Mouse (Mus musculus): ENCODE results near the gene Akna. TPM values are rescaled to one million over a fixed set of nuclear protein-coding genes. Genes with fewer than 3 reads are reported as not detected.
"Not testable (repeated sequence)": the region's sequence is repeated elsewhere in the genome, so short reads cannot be mapped to it uniquely, and the experiment has no call there.

Akna gene
- total RNA-seq, 1 experiment, result 2.7 TPM

DNA sequence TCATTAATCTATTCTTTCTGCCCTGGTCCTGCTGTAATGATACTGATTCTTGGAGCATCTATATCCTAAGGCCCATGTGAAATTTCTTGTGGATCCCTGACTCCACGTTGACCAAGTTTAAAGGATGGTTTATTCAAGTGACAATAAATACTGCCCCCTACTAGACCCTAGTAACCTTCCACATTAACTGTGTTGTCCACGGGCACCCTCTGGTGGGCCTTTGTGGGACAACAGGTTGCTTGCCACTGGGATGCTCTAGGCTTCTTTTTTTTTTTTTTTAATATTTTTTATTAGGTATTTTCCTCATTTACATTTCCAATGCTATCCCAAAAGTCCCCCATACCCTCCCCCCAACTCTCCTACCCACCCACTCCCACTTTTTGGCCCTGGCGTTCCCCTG lies 83.6 kb downstream of the Akna start:
- not testable (repeated sequence) for H3K4me1 ChIP-seq (ENCODE audit: control insufficient read depth in 2 of 2, insufficient read depth in 2 of 2, low read length in 2 of 2, poor library complexity in 1 of 2); H3K27ac ChIP-seq (ENCODE audit: insufficient read depth, low read depth, low read length, poor library complexity, severe bottlenecking); H3K9ac ChIP-seq (ENCODE audit: insufficient read depth, low read depth, low read length, poor library complexity, severe bottlenecking); H3K4me3 ChIP-seq (ENCODE audit: insufficient read depth in 1 of 2, low read depth in 1 of 2, low read length in 2 of 2, poor library complexity in 1 of 2, severe bottlenecking in 1 of 2); H3K9me3 ChIP-seq (ENCODE audit: control insufficient read depth, insufficient read depth, low read depth, low read length); H3K36me3 ChIP-seq (ENCODE audit: control insufficient read depth, insufficient read depth, low read length, poor library complexity, severe bottlenecking); DNase-seq (ENCODE audit: low read depth, low spot score)
- peak; percentile 66 for TF ChIP-seq ZNF384 (IDR thresholded peaks at IDR 0.05; ENCODE audit: low read depth, low read length)
- TF ChIP-seq ZC3H11A (IDR thresholded peaks at IDR 0.05; ENCODE audit: borderline replicate concordance, low read depth, low read length), result peak; percentile 85
- in situ Hi-C loops (cut with MboI; ENCODE audit: low sequenced_read_pairs in 2 of 2, unreplicated experiment in 2 of 2), result loop anchor here (5.0 to 10.0 kb wide), 2 partner anchors 155 to 162 kb away; no protein-coding TSS in a partner anchor

Other genes with a start within 250 kb of the Akna start
- not detected in 2 replicates for gene Ambp, start 248.6 kb downstream of the Akna start, total RNA-seq (2012; rRNA removed)
- not detected in 2 replicates for gene Kif12, start 231.2 kb downstream of the Akna start, total RNA-seq (2012; rRNA removed)
- gene Col27a1, start 189.3 kb downstream of the Akna start, total RNA-seq (2012; rRNA removed), result 1.0 and 2.4 TPM in 2 replicates
- gene Orm1, start 58.8 kb downstream of the Akna start, total RNA-seq (2012; rRNA removed), result not detected in 2 replicates
- not detected in 2 replicates for gene Orm3, start 47.2 kb downstream of the Akna start, total RNA-seq (2012; rRNA removed)
- gene Orm2, start 40.9 kb downstream of the Akna start, total RNA-seq (2012; rRNA removed), result not detected in 2 replicates
- 5.0 and 10.8 TPM in 2 replicates for gene Whrn, start 92.6 kb upstream of the Akna start, total RNA-seq (2012; rRNA removed)
- gene Atp6v1g1, start 141.4 kb upstream of the Akna start, total RNA-seq (2012; rRNA removed), result 67.2 and 105 TPM in 2 replicates
- gene Tmem268, start 155.4 kb upstream of the Akna start, total RNA-seq (2012; rRNA removed), result 4.1 and 7.1 TPM in 2 replicates
- not detected in 2 replicates for gene Gm11213, start 201.9 kb upstream of the Akna start, total RNA-seq (2012; rRNA removed)
- not detected in 2 replicates for gene Tex48, start 219.1 kb upstream of the Akna start, total RNA-seq (2012; rRNA removed)